ENCODE assay signal across 14 mouse cellular contexts in the genomic region with DNA sequence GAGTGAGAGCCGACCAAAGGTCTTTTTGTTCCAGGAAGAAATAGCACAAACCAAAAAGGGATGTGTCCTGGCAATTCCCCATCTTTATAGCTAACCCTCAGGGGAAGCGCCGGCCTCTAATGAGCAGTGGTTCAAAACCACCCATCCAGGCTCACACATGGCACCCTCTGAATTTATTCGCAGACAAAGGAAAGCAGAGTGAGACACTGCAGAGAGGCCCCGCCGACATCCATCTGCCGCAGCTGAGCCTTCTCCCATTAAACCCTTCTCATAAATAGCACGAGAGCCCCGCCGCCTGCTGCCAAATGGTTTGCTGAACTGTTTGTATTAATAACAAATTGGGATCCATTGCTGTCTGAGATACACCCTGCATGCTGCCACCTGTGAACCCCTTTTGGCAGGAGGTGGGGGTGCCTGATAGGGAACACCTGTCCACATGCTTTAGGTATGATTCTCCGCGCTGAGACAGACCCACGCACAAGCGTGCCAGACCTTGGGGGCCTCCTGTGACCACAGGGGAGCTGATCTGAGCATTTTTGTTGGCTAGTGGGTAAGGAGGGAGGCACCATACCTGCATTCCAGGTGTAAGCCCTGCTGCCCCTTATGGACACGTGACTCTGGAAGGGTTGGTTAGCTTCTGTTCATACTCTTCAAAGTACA.
DNase-seq lines count a peak whose midpoint lies in the region; ATAC-seq lines count a peak whose summit lies in the region.
"Had no signal": no experiment of that assay in that cellular context is flagged by ENCODE, and none has a peak within 500 bp of the region (broad histone marks: within the 10 kb centered on the region; RNA-seq: fewer than 3 reads in every experiment).

No protein-coding gene starts in this region.

- no peaks in the 10 kb centered on the region for H3K36me3 ChIP-seq in hindbrain, embryonic 11.5 days (ENCODE audit: control insufficient read depth, insufficient read depth, low read length)
- H3K36me3 ChIP-seq: embryonic facial prominence, embryonic 13.5 days; hindbrain, embryonic 15.5 days had no signal

- H3K4me2 ChIP-seq in hindbrain, embryonic 11.5 days (replicated peaks; ENCODE audit: low read depth, low read length), result no peak overlapping the region
- H3K4me2 ChIP-seq: embryonic facial prominence, embryonic 13.5 days; hindbrain, embryonic 15.5 days had no signal

- H3K27me3 ChIP-seq in hindbrain, embryonic 11.5 days (ENCODE audit: control insufficient read depth, insufficient read depth, low read length), result no peaks in the 10 kb centered on the region
- H3K27me3 ChIP-seq: embryonic facial prominence, embryonic 13.5 days; hindbrain, embryonic 15.5 days had no signal

- ATAC-seq in hindbrain, embryonic 11.5 days (ENCODE audit: low FRiP score), result no peak

- no peaks in the 10 kb centered on the region for H3K4me1 ChIP-seq in hindbrain, embryonic 11.5 days (replicated peaks; ENCODE audit: control insufficient read depth, insufficient read depth, low read length)

- no peaks in the 10 kb centered on the region for H3K9me3 ChIP-seq in hindbrain, embryonic 11.5 days (ENCODE audit: control insufficient read depth, low read length)
- H3K9me3 ChIP-seq: embryonic facial prominence, embryonic 13.5 days; hindbrain, embryonic 15.5 days had no signal

- H3K4me3 ChIP-seq in hindbrain, embryonic 11.5 days (ENCODE audit: low read depth, low read length), result no peak overlapping the region
- H3K4me3 ChIP-seq: embryonic facial prominence, embryonic 13.5 days; hindbrain, embryonic 15.5 days; myocyte had no signal

- no peak overlapping the region for H3K9ac ChIP-seq in hindbrain, embryonic 11.5 days (ENCODE audit: low read depth, low read length)
- H3K9ac ChIP-seq: embryonic facial prominence, embryonic 13.5 days; hindbrain, embryonic 15.5 days had no signal

- peak; percentile 52 for DNase-seq in Muller cell, postnatal 12 days (ENCODE audit: inconsistent ontology term)
- DNase-seq in cerebellum, adult 11-12 months, result peak; percentile 29
- DNase-seq in hindbrain, embryonic 11.5 days (ENCODE audit: low spot score), result peak; percentile 42
- peak; percentile 61 for DNase-seq in left cerebral cortex, postnatal 4 days
- no peak for DNase-seq in c-Kit-positive CD71-positive TER-119-positive erythroid progenitor cells, embryonic 14.5 days (ENCODE audit: low spot score)
- DNase-seq in adrenal gland, adult 8-10 months, result no peak
- no peak for DNase-seq in spleen, adult 12 weeks (ENCODE audit: low spot score)
- DNase-seq in heart, adult 11 months, result no peak
- DNase-seq: adrenal gland, adult 2 months; gastrocnemius, postnatal 10 days; lung, adult 2 months had no signal

- intact Hi-C loops in left cerebral cortex, postnatal 4 days (cut with DNase I), result no loop called here

- H3K27ac ChIP-seq in hindbrain, embryonic 11.5 days (ENCODE audit: low read depth, low read length), result 0 out of 2 replicates have a peak overlapping the region, but pooled peaks have one; percentile 30
- H3K27ac ChIP-seq: embryonic facial prominence, embryonic 13.5 days; hindbrain, embryonic 15.5 days had no signal

- WGBS in hindbrain, embryonic 11.5 days, result 80% methylated on average over 15 of the region's 15 CpGs

Comparison
In these comparisons a context has a peak if more than half of its experiments do, and no peak if none do; other contexts are left out.
1. DNase-seq: peak in Muller cell, postnatal 12 days (single experiment), cerebellum, adult 11-12 months (single experiment), hindbrain, embryonic 11.5 days (single experiment) and left cerebral cortex, postnatal 4 days (single experiment); none in c-Kit-positive CD71-positive TER-119-positive erythroid progenitor cells, embryonic 14.5 days (single experiment), adrenal gland, adult 8-10 months (single experiment), spleen, adult 12 weeks (single experiment) and heart, adult 11 months (single experiment).